Mouse (Mus musculus): ENCODE results near the gene F830045P16Rik. TPM values are rescaled to one million over a fixed set of nuclear protein-coding genes. Genes with fewer than 3 reads are reported as not detected.
A peak's percentile ranks its signal among the peaks of the same experiment; 100 is the strongest.
"Not testable (repeated sequence)": the region's sequence is repeated elsewhere in the genome, so short reads cannot be mapped to it uniquely, and the experiment has no call there.

Gene F830045P16Rik
- polyA plus RNA-seq, 1 experiment from 2014 or later, result not detected

DNA sequence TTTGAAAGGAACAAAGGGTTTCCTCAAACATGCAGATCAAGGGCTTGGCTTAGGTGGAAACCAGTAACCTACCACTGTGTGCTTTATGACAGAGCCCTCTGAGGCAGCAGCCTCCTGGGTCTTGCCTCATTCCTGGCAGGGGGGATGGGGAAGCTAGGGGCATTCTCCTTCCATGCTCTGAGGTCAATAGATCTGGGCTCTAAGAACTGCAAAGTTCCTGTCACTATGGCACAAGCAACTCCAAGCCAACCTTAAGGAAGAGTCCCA lies 22.1 kb downstream of the F830045P16Rik start:
- no peak overlapping the region for H3K4me3 ChIP-seq
- H3K4me1 ChIP-seq, result peaks cover 19% of the 10 kb centered on the region
- H3K27me3 ChIP-seq (ENCODE audit: poor library complexity, severe bottlenecking), result no peaks in the 10 kb centered on the region
- no peaks in the 10 kb centered on the region for H3K36me3 ChIP-seq (replicated peaks)
- no peak for DNase-seq (ENCODE audit: extremely low spot score, low spot score)
- no peak overlapping the region for H3K27ac ChIP-seq
- no peaks in the 10 kb centered on the region for H3K9me3 ChIP-seq

DNA sequence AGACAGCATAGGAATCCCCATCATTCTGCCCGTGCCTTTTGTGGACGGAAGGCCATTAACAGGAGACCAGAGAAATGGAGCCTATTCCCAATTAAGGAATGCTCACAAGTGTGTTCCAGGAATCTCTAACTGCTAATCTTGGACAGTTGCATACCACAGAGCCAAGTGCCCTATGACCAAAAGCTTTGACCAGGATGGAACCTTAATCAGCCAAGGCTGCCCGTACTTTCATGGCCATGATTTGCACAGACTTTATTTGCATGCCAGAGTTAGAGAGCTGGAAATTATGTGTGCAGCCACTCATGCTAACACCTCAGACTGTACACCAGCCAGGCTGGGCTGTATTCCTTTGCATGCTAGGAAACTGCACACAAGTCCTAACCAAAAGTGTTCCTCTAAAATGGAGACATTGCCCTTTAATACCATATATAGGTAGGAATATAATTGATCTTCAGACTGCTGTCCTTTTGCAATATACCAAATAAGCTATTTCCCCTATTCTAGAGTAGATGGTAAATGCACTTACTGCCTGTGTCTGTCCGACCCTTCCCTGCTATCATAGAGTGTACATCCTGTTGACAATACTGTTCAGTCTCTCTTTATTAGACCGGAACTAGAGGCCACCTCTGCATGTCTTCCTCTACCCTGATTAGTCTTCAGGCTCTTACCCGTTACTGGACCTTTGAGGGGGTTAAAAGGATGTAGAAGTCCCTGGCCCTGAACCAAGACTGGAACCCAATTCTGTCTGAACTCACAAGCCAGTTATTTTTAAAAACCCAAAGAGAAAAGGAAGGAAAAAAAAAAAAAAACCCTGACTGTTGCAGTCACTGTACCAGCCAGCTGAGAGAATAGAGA lies 22.6 kb downstream of the F830045P16Rik start:
- DNase-seq (ENCODE audit: extremely low spot score, low spot score), result no peak
- Histone ChIP-seq H3K27me3 (ENCODE audit: poor library complexity, severe bottlenecking) (no peaks in the 10 kb centered on the region), H3K27ac (no peak overlapping the region), H3K36me3 (replicated peaks) (no peaks in the 10 kb centered on the region), H3K9me3 (no peaks in the 10 kb centered on the region), H3K4me3 (no peak overlapping the region), H3K4me1 (peaks cover 19% of the 10 kb centered on the region)
- 86% methylated on average over 6 of the region's 6 CpGs for WGBS

DNA sequence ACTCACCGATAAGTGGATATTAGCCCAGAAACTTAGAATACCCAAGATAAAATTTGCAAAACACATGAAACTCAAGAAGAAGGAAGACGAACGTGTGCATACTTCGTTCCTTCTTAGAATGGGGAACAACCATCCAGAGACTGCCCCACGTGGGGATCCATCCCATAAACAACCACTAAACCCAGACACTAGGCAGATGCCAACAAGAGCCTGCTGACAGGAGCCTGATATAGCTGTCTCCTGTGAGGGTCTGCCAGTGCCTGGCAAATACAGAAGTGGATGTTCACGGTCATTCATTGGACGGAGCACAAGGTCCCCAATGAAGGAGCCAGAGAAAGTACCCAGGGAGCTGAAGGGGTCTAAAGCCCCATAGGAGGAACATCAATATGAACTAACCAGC lies 24.3 kb downstream of the F830045P16Rik start:
- DNase-seq (ENCODE audit: extremely low spot score, low spot score); H3K9me3 ChIP-seq; H3K36me3 ChIP-seq (replicated peaks); H3K27me3 ChIP-seq (ENCODE audit: poor library complexity, severe bottlenecking); H3K27ac ChIP-seq; H3K4me3 ChIP-seq: not testable (repeated sequence)
- 89% methylated on average over 7 of the region's 7 CpGs for WGBS
- H3K4me1 ChIP-seq, result peaks cover 19% of the 10 kb centered on the region

DNA sequence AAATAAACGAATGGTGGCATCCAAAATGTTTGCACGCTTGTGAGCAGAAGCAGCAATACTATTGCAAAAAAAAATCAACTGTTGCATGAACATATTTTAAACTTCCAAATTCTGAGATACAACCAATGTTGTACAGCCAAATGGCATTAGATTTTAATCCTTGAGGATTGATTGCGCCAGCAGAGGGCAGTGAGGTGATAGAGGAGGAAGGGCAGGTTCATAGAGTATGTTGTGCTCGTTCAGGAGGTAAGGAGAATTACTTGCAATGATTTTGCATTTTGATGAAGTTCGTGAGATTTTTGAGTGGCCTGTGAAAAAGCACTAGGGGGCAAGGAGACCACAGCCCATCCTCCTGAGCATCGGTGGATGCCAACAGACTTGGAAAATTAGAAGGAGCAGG lies 33.8 kb downstream of the F830045P16Rik start:
- Histone ChIP-seq H3K4me3 (no peak overlapping the region), H3K36me3 (replicated peaks) (no peaks in the 10 kb centered on the region), H3K27ac (no peak overlapping the region), H3K4me1 (no peaks in the 10 kb centered on the region), H3K27me3 (ENCODE audit: poor library complexity, severe bottlenecking) (no peaks in the 10 kb centered on the region), H3K9me3 (no peaks in the 10 kb centered on the region)
- WGBS, result 31% methylated on average over 6 of the region's 6 CpGs
- DNase-seq (ENCODE audit: extremely low spot score, low spot score), result peak; percentile 35

DNA sequence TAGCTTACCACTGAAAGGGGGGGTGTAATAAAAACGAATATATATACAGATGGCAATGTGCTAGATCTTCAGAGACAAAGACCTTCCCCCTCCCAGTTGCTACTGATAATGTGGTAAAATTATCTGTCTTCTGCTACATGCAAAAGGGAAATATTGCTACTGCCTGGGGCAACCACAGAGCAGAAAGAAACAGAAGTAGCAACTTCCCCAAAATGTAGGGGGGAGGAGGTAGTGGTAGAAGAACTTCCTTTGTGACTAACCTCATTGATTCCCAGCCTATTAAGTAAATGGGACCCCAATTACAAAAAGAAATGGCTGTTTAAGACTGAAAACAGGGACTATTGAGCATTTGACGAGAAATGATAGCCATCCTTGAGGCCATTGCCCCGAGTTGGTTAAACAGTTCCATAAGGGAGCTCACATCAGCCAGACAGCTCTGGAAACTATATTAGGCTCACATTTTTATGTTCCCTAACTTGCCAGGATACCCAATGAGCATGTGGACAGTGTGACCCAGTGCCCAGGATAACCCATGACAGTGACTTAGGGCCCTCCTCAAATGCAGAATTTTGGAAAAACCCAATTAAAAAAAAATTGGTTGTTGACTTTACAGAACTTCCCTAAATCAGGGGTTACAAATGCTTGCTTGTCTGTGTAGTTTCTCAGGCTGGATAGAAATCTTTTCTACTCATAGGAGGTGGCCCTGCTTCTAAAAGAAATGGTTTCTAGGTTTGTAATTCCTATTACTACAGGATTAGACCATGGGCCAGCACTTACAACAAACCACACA lies 46.7 kb downstream of the F830045P16Rik start:
- 83% methylated on average over 3 of the region's 3 CpGs for WGBS
- H3K27ac ChIP-seq, result no peak overlapping the region
- H3K36me3 ChIP-seq (replicated peaks), result no peaks in the 10 kb centered on the region
- H3K9me3 ChIP-seq, result no peaks in the 10 kb centered on the region
- no peaks in the 10 kb centered on the region for H3K4me1 ChIP-seq
- DNase-seq (ENCODE audit: extremely low spot score, low spot score), result no peak
- H3K27me3 ChIP-seq (ENCODE audit: poor library complexity, severe bottlenecking), result no peaks in the 10 kb centered on the region
- no peak overlapping the region for H3K4me3 ChIP-seq

DNA sequence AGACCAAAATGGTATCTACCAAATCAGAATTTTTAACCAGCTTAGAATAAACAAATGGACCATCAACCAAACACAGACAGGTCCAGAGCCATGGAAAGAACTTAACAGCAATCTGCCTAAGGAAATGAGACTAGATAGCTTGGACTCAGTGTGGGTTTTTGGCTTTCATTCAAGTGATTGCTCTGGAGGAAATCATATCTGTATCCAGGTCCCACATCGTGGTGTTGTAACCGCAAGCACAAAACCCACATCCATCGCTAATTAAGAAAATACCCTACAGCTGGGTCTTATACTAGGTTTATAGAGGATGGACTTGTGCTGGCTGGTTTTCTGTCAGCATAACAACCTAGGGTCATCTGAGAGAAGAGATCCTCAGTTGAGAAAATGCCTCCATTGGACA lies 53.3 kb downstream of the F830045P16Rik start:
- Histone ChIP-seq H3K27ac (no peak overlapping the region), H3K27me3 (ENCODE audit: poor library complexity, severe bottlenecking) (no peaks in the 10 kb centered on the region), H3K4me1 (no peaks in the 10 kb centered on the region), H3K4me3 (no peak overlapping the region), H3K9me3 (no peaks in the 10 kb centered on the region), H3K36me3 (replicated peaks) (no peaks in the 10 kb centered on the region)
- DNase-seq (ENCODE audit: extremely low spot score, low spot score), result no peak
- 97% methylated on average over 3 of the region's 3 CpGs for WGBS

DNA sequence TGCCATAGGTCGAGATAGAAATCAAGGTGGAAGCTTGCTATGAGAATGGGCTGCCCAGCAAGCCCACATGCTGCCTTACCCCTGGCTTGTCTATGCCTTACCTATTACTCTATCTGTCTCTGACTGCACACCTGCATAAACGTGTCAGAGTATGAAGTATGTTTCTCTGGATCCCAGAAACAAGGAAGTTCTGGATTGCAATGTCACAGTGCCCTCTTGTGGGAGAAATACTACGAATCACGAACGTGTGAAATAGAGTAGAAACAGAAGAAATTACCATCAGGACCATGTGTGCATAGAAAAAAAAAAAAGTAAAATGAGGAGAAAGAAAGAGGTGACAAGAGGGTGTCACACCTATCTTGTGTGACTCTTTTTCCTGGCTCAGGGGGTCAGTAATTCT lies 64.5 kb downstream of the F830045P16Rik start:
- Histone ChIP-seq H3K36me3 (replicated peaks) (no peaks in the 10 kb centered on the region), H3K9me3 (no peaks in the 10 kb centered on the region), H3K27me3 (ENCODE audit: poor library complexity, severe bottlenecking) (no peaks in the 10 kb centered on the region), H3K27ac (no peak overlapping the region), H3K4me1 (no peaks in the 10 kb centered on the region), H3K4me3 (no peak overlapping the region)
- WGBS, result 31% methylated on average over 5 of the region's 5 CpGs
- DNase-seq (ENCODE audit: extremely low spot score, low spot score), result no peak

DNA sequence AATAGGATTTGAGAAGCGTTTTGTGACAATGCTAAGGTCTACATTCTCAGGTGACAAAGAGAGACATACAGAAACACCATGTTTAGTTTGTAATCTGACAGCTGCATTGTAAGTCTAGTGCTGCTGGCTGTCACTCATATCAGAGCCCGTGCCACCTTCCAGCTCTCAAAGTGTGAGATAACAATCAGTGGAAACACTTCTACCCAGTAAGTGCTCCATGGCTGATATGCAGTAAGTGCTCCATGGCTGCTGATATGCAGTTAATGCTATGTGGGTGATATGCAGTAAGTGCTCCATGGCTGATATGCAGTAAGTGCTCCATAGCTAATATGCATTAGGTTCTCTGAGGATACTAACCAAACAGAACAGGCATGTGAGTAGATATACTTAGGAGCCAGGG lies 65.6 kb downstream of the F830045P16Rik start:
- no peak for DNase-seq (ENCODE audit: extremely low spot score, low spot score)
- Histone ChIP-seq H3K27ac (no peak overlapping the region), H3K36me3 (replicated peaks) (no peaks in the 10 kb centered on the region), H3K9me3 (no peaks in the 10 kb centered on the region), H3K27me3 (ENCODE audit: poor library complexity, severe bottlenecking) (no peaks in the 10 kb centered on the region), H3K4me3 (no peak overlapping the region), H3K4me1 (no peaks in the 10 kb centered on the region)
- 80% methylated on average over 2 of the region's 2 CpGs for WGBS

DNA sequence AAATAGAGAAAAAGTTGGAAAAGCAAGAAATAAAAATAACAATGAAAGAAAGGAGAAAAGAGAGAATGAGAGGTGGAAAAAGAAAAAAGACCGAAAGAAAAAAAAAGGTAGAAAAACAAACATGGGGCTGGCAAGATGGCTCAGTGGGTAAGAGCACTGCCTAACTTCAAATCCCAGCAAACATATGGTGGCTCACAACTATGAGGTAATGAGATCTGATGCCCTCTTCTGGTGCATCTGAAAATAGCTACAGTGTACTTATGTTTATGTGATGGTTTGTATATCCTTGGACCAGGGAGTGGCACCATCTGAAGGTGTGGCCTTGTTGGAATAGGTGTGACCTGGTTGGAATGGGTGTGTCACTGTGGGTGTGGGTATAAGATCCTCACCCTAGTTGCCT lies 97.6 kb downstream of the F830045P16Rik start:
- WGBS, result 84% methylated on average over 1 of the region's 1 CpGs
- not testable (repeated sequence) for H3K9me3 ChIP-seq; H3K36me3 ChIP-seq (replicated peaks); H3K4me3 ChIP-seq; H3K27ac ChIP-seq; H3K27me3 ChIP-seq (ENCODE audit: poor library complexity, severe bottlenecking); DNase-seq (ENCODE audit: extremely low spot score, low spot score); H3K4me1 ChIP-seq

DNA sequence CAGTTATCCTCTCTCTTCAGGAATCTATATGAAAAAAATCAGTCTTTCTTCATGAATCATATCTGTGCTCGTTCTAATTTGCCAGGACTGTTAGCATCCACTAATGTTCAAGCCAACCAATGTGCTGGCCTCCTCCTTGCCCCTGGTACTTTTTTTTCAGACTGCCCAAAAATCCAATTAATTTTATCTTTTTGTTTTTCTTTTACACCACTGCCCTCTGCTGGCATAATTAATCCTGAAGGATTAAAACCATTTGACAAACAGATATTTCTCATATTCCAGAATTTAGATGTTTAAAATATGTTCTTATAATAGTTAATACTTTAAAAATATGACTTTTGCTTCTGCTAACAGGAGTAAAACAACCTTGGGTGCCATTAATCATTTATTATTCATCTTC lies 101.2 kb downstream of the F830045P16Rik start:
- Histone ChIP-seq H3K27me3 (ENCODE audit: poor library complexity, severe bottlenecking) (no peaks in the 10 kb centered on the region), H3K9me3 (no peaks in the 10 kb centered on the region), H3K27ac (no peak overlapping the region), H3K4me3 (no peak overlapping the region), H3K36me3 (replicated peaks) (no peaks in the 10 kb centered on the region), H3K4me1 (no peaks in the 10 kb centered on the region)
- WGBS, result 74% methylated on average over 1 of the region's 1 CpGs
- DNase-seq (ENCODE audit: extremely low spot score, low spot score), result no peak

DNA sequence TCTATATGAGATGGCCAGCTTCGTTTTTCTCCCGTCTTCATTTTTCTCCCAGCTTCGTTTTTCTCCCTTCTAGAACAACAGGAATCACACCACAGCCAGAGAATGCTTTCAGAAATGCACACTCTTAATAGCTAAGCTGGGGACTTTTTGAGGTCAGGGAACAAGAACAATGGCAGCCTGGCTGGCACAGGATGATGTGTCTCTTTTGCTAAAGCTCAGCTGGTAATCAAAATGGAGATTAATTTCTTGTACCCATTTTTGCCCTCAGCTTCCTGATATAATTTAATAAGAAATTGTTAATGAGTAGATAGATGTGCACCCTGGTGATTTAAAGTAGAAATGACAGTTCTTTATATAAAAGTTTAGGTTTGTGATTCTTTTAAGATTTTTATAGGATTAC lies 112.7 kb downstream of the F830045P16Rik start:
- Histone ChIP-seq H3K27ac (no peak overlapping the region), H3K4me3 (no peak overlapping the region), H3K27me3 (ENCODE audit: poor library complexity, severe bottlenecking) (no peaks in the 10 kb centered on the region), H3K4me1 (no peaks in the 10 kb centered on the region), H3K9me3 (peaks cover 5% of the 10 kb centered on the region; the same call in 1 of the 2 replicates), H3K36me3 (replicated peaks) (no peaks in the 10 kb centered on the region)
- 48% methylated on average over 3 of the region's 3 CpGs for WGBS
- DNase-seq (ENCODE audit: extremely low spot score, low spot score), result no peak

DNA sequence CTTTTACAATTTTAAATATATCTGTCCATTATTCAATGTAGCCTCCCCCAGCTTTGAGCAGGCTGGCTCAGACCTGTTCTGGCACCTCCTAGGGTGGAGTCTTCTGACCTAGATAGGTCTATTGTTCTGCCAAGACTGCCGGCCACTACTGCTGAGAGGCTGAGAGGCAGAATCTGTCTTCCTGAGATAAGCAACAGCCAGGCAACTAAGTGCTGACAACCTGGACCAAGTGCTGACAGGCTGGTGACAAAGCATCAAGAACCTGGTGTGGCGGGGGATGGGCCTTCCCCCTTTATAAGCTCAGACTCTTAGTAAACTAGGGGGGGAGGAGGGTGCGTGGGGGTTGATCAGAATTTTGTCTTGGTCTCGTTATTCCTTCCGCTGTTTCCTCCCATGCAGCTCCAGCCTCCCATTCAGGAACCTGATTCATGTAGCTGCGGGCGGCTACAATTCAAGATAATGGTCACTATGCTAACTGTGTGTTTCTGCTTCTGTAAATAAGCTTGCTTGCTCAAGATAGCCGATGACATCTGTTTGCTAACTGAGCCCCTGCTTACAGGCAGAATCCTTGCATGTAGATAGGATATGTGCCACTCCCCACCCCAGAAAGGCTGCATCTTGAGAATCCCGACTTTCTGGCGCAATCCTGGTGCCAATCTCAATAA lies 115.4 kb downstream of the F830045P16Rik start:
- Histone ChIP-seq H3K9me3 (peaks cover 5% of the 10 kb centered on the region; the same call in 1 of the 2 replicates), H3K27ac (no peak overlapping the region), H3K27me3 (ENCODE audit: poor library complexity, severe bottlenecking) (no peaks in the 10 kb centered on the region), H3K36me3 (replicated peaks) (no peaks in the 10 kb centered on the region), H3K4me1 (no peaks in the 10 kb centered on the region), H3K4me3 (no peak overlapping the region)
- no peak for DNase-seq (ENCODE audit: extremely low spot score, low spot score)
- WGBS, result 92% methylated on average over 10 of the region's 10 CpGs

DNA sequence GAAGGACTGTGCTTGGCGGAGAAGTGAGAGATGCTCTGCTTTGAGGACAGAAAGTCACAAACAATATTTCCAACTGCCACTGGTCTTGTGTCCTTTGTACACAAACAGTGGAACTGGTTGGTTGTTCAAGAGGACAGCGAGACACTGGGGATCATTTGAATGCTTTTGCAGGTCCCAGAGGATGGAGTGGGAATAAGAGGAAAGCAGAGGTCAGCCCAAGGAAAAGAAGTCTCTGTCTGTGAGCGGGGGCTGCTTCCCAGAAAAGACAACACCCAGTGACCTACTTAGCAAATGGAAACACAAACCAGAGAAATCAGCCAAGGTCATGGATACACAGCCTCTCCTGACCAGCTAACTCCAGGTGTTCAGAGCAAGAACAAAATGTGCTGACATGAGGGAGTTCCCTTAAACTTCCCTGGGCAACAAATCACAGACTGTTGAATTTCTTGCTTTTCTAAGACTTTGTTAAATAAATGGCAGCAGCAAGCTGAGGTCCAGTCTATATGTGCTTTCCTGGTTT lies 117.0 kb downstream of the F830045P16Rik start:
- Histone ChIP-seq H3K27ac (no peak overlapping the region), H3K36me3 (replicated peaks) (no peaks in the 10 kb centered on the region), H3K4me3 (no peak overlapping the region), H3K9me3 (peaks cover 5% of the 10 kb centered on the region; the same call in 1 of the 2 replicates), H3K27me3 (ENCODE audit: poor library complexity, severe bottlenecking) (no peaks in the 10 kb centered on the region), H3K4me1 (no peaks in the 10 kb centered on the region)
- 93% methylated on average over 3 of the region's 3 CpGs for WGBS
- no peak for DNase-seq (ENCODE audit: extremely low spot score, low spot score)

Measured in forebrain, embryonic 10.5 days (tissue).